Mouse (Mus musculus): ENCODE results near the gene Gigyf2. TPM values are rescaled to one million over a fixed set of nuclear protein-coding genes. Genes with fewer than 3 reads are reported as not detected.
A peak's percentile ranks its signal among the peaks of the same experiment; 100 is the strongest.

Gigyf2 gene
- polyA plus RNA-seq, 1 experiment from 2014 or later = 38.2 TPM

DNA sequence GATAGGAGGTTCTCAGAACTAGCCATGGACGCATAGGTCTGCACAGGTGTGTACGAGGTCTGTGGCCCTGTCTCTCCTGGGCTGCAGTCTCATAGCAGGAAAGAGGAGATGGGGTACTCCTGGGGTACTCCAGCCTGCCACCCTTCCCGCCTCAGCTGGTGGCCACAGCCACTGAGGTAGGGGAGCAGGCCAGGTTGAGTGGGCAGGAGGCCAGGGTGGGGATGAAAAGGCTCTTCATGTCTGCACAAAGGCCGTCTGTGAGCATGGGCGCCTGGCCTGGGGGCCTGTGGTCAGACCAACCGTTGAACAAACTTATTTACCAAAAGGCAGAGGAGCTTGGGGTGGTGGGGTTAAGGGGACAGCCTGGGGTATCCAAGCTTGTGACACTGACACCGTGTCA lies 145.1 kb downstream of the Gigyf2 start:
- Histone ChIP-seq H3K9me3 (no peaks in the 10 kb centered on the region), H3K4me3 (no peak overlapping the region), H3K27me3 (ENCODE audit: insufficient read depth, poor library complexity, severe bottlenecking) (peaks cover 70% of the 10 kb centered on the region), H3K27ac (no peak overlapping the region), H3K4me1 (peaks cover 9% of the 10 kb centered on the region), H3K36me3 (no peaks in the 10 kb centered on the region)
- WGBS = 79% methylated on average over 7 of the region's 7 CpGs
- DNase-seq (ENCODE audit: low spot score) = no peak

- DNase-seq (ENCODE audit: low spot score) = no peak
- H3K4me3 ChIP-seq = no peak overlapping the region
- H3K9me3 ChIP-seq = no peaks in the 10 kb centered on the region
- no peak overlapping the region for H3K27ac ChIP-seq
- peaks cover 9% of the 10 kb centered on the region for H3K4me1 ChIP-seq
- WGBS = 74% methylated on average over 7 of the region's 7 CpGs
- no peaks in the 10 kb centered on the region for H3K36me3 ChIP-seq
- H3K27me3 ChIP-seq (ENCODE audit: insufficient read depth, poor library complexity, severe bottlenecking) = peaks cover 77% of the 10 kb centered on the region
Observed at GRCm38 (mm10) chr1:87472576-87472975, 145.8 kb downstream of the Gigyf2 start.

GRCm38 (mm10) chr1:87475076-87475895 lies 148.5 kb downstream of the Gigyf2 start:
- peaks cover 87% of the 10 kb centered on the region for H3K27me3 ChIP-seq (ENCODE audit: insufficient read depth, poor library complexity, severe bottlenecking)

GRCm38 (mm10) chr1:87482546-87482945 lies 155.7 kb downstream of the Gigyf2 start:
- Histone ChIP-seq H3K4me3 (no peak overlapping the region), H3K9me3 (no peaks in the 10 kb centered on the region), H3K36me3 (no peaks in the 10 kb centered on the region), H3K27ac (no peak overlapping the region), H3K27me3 (ENCODE audit: insufficient read depth, poor library complexity, severe bottlenecking) (peaks cover 19% of the 10 kb centered on the region), H3K4me1 (no peaks in the 10 kb centered on the region)
- 87% methylated on average over 4 of the region's 4 CpGs for WGBS
- no peak for DNase-seq (ENCODE audit: low spot score)

More at GRCm38 (mm10) chr1:87475076-87475895, 148.5 kb downstream of the Gigyf2 start:
- 4% methylated on average over 39 of the region's 42 CpGs for WGBS
- Histone ChIP-seq H3K27ac (peak overlapping the region; percentile 64), H3K9me3 (no peaks in the 10 kb centered on the region), H3K4me1 (peaks cover 9% of the 10 kb centered on the region), H3K4me3 (peak overlapping the region; percentile 57), H3K36me3 (no peaks in the 10 kb centered on the region)
- DNase-seq (ENCODE audit: low spot score) = no peak

- Histone ChIP-seq H3K36me3 (no peaks in the 10 kb centered on the region), H3K27me3 (ENCODE audit: insufficient read depth, poor library complexity, severe bottlenecking) (no peaks in the 10 kb centered on the region), H3K9me3 (no peaks in the 10 kb centered on the region), H3K4me1 (no peaks in the 10 kb centered on the region), H3K27ac (no peak overlapping the region), H3K4me3 (no peak overlapping the region)
- WGBS = 57% methylated on average over 6 of the region's 6 CpGs
- no peak for DNase-seq (ENCODE audit: low spot score)
Observed at GRCm38 (mm10) chr1:87486386-87486785, 159.6 kb downstream of the Gigyf2 start.

GRCm38 (mm10) chr1:87492285-87492684 lies 165.5 kb downstream of the Gigyf2 start:
- H3K36me3 ChIP-seq = no peaks in the 10 kb centered on the region
- 0 out of 2 replicates have a peak, but pooled peaks cover 9% of the 10 kb centered on the region for H3K27me3 ChIP-seq (ENCODE audit: insufficient read depth, poor library complexity, severe bottlenecking)
- no peak overlapping the region for H3K4me3 ChIP-seq
- DNase-seq (ENCODE audit: low spot score) = no peak
- no peak overlapping the region for H3K27ac ChIP-seq
- H3K4me1 ChIP-seq = no peaks in the 10 kb centered on the region
- 56% methylated on average over 3 of the region's 3 CpGs for WGBS
- no peaks in the 10 kb centered on the region for H3K9me3 ChIP-seq

DNA sequence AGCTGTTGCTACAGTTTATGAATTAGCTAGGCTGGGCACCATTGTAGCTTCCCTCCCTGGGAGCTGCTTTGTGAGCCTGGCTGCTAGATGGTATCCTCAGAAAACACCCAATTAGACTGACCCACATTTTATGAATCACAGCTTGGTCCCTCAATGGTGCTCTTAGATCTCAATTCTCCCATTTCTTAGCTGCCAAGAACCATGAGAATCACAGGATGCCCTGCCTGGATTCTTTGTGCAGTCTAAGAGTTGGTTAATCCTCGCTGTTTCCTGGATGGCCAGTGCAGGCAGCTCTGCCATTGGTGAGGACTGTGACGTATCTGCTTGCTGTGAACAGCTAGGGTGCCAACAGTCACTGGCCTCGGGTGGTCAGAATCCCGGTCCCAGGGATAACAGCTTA lies 166.7 kb downstream of the Gigyf2 start:
- no peak overlapping the region for H3K27ac ChIP-seq
- DNase-seq (ENCODE audit: low spot score) = no peak
- H3K9me3 ChIP-seq = no peaks in the 10 kb centered on the region
- no peaks in the 10 kb centered on the region for H3K4me1 ChIP-seq
- 0 out of 2 replicates have a peak, but pooled peaks cover 9% of the 10 kb centered on the region for H3K27me3 ChIP-seq (ENCODE audit: insufficient read depth, poor library complexity, severe bottlenecking)
- H3K36me3 ChIP-seq = no peaks in the 10 kb centered on the region
- 74% methylated on average over 4 of the region's 4 CpGs for WGBS
- no peak overlapping the region for H3K4me3 ChIP-seq

Other genes with a start within 250 kb of the Gigyf2 start
- not detected in 2 replicates for gene Alppl2, start 237.1 kb upstream of the Gigyf2 start, polyA plus RNA-seq (2016; fragmentation: Nextera tagmentation; extraction: Ambion mirVana)
- not detected in 2 replicates for gene Alpi, start 225.4 kb upstream of the Gigyf2 start, polyA plus RNA-seq (2016; fragmentation: Nextera tagmentation; extraction: Ambion mirVana)
- gene Akp3, start 202.0 kb upstream of the Gigyf2 start, polyA plus RNA-seq (2016; fragmentation: Nextera tagmentation; extraction: Ambion mirVana) = not detected in 2 replicates
- 0.09 and 0.10 TPM in 2 replicates for gene Ecel1, start 170.5 kb upstream of the Gigyf2 start, polyA plus RNA-seq (2016; fragmentation: Nextera tagmentation; extraction: Ambion mirVana)
- not detected in 2 replicates for gene Prss56, start 143.7 kb upstream of the Gigyf2 start, polyA plus RNA-seq (2016; fragmentation: Nextera tagmentation; extraction: Ambion mirVana)
- gene Chrnd, start 136.4 kb upstream of the Gigyf2 start, polyA plus RNA-seq (2016; fragmentation: Nextera tagmentation; extraction: Ambion mirVana) = 0.09 and 0.13 TPM in 2 replicates
- 0.34 and 0.96 TPM in 2 replicates for gene Chrng, start 122.3 kb upstream of the Gigyf2 start, polyA plus RNA-seq (2016; fragmentation: Nextera tagmentation; extraction: Ambion mirVana)
- gene Eif4e2, start 113.1 kb upstream of the Gigyf2 start, polyA plus RNA-seq (2016; fragmentation: Nextera tagmentation; extraction: Ambion mirVana) = 153 and 174 TPM in 2 replicates
- gene Efhd1, start 62.6 kb upstream of the Gigyf2 start, polyA plus RNA-seq (2016; fragmentation: Nextera tagmentation; extraction: Ambion mirVana) = 0.44 and 0.86 TPM in 2 replicates
- 0.70 and 1.0 TPM in 2 replicates for gene Kcnj13, start 67.7 kb downstream of the Gigyf2 start, polyA plus RNA-seq (2016; fragmentation: Nextera tagmentation; extraction: Ambion mirVana)
- not detected in 2 replicates for gene Snorc, start 143.3 kb downstream of the Gigyf2 start, polyA plus RNA-seq (2016; fragmentation: Nextera tagmentation; extraction: Ambion mirVana)
- gene Neu2, start 182.9 kb downstream of the Gigyf2 start, polyA plus RNA-seq (2016; fragmentation: Nextera tagmentation; extraction: Ambion mirVana) = 0.18 TPM in 1 of 2 replicates, not detected in the other
- 0.20 and 0.88 TPM in 2 replicates for gene Ngef, start 246.9 kb downstream of the Gigyf2 start, polyA plus RNA-seq (2016; fragmentation: Nextera tagmentation; extraction: Ambion mirVana)